Mouse (Mus musculus) liver, embryonic 14.5 days (tissue): ENCODE measurements around the gene Ear10. TPM values are rescaled to one million over a fixed set of nuclear protein-coding genes. Genes with fewer than 3 reads are reported as not detected.
"Not testable (repeated sequence)": the region's sequence is repeated elsewhere in the genome, so short reads cannot be mapped to it uniquely, and the experiment has no call there.

Experiments
- ATAC-seq: fragments of 200-750 bp; cut with Nextera tagmentation; 2 replicates; pipeline ENCODE4 v1.8.0; 2017; ENCODE audit warnings: moderate number of reproducible peaks, mild to moderate bottlenecking, moderate library complexity; ENCODE audit not compliant: insufficient read depth
- DNase-seq, 3 experiments: peaks; one replicate each; pipeline ENCODE4 v3.0.0-alpha.2; 2012 to 2013; ENCODE audit warnings: low read depth in 3 of 3, low spot score in 3 of 3
- H3K27ac ChIP-seq: fragments of 300-500 bp; sonication (generic); 2 replicates; pipeline ENCODE4 v1.5.1; 2014; ENCODE audit warnings: moderate library complexity, mild to moderate bottlenecking, control low read depth, inconsistent platforms
- H3K27me3 ChIP-seq: fragments of 300-500 bp; sonication (generic); 2 replicates; pipeline ENCODE4 v1.6.1; 2014; ENCODE audit warnings: mild to moderate bottlenecking, low read length, moderate library complexity; ENCODE audit not compliant: control insufficient read depth, insufficient read depth
- H3K36me3 ChIP-seq: fragments of 300-500 bp; sonication (generic); replicated peaks from 2 replicates; pipeline ENCODE4 v1.6.1; 2014; ENCODE audit warnings: low read depth; ENCODE audit not compliant: control insufficient read depth, insufficient read depth
- H3K4me1 ChIP-seq, 2 experiments: fragments of 200-500 bp in 1 of 2; fragments of 300-500 bp in 1 of 2; sonication (generic) in 1 of 2; replicated peaks; 2 replicates each; pipeline ENCODE4 v1.6.1; 2012 to 2014; ENCODE audit warnings: antibody characterized with exemption in 1 of 2, inconsistent platforms in 1 of 2, low read length in 1 of 2; ENCODE audit not compliant: control insufficient read depth in 2 of 2, insufficient read depth in 2 of 2
- H3K4me2 ChIP-seq: fragments of 300-500 bp; sonication (generic); 2 replicates; pipeline ENCODE4 v1.6.1; 2014; ENCODE audit warnings: low read depth, mild to moderate bottlenecking, control low read depth, moderate library complexity
- H3K4me3 ChIP-seq, 2 experiments: fragments of 200-500 bp in 1 of 2; fragments of 300-500 bp in 1 of 2; sonication (generic) in 1 of 2; 2 replicates each; pipeline ENCODE4 v1.5.1; 2012 to 2014; ENCODE audit warnings: low read depth in 2 of 2, low read length in 2 of 2, mild to moderate bottlenecking in 2 of 2, control low read depth in 1 of 2, inconsistent platforms in 1 of 2, moderate library complexity in 1 of 2; ENCODE audit not compliant: insufficient read depth in 1 of 2
- H3K9ac ChIP-seq: fragments of 300-500 bp; sonication (generic); replicated peaks from 2 replicates; pipeline ENCODE4 v1.6.1; 2014; ENCODE audit warnings: mild to moderate bottlenecking, control low read depth, moderate library complexity
- H3K9me3 ChIP-seq: fragments of 300-500 bp; sonication (generic); 2 replicates; pipeline ENCODE4 v1.6.1; 2016; ENCODE audit warnings: low read length, mixed read lengths; ENCODE audit not compliant: control insufficient read depth
- EP300 ChIP-seq: IDR thresholded peaks from 2 replicates; pipeline ENCODE4 v1.6.1; 2016; ENCODE audit warnings: antibody characterized with exemption, low read depth
- WGBS: fragments of 180-500 bp; shearing (Covaris S2); extraction: QIAGEN DNeasy Blood & Tissue Kit; methylation state at CpG from one replicate; pipeline ENCODE4 v1.1.7; 2014; ENCODE audit not compliant: insufficient replicate concordance; 5-methylcytosine and 5-hydroxymethylcytosine counted together
- polyA plus RNA-seq, 2 experiments: library from polyadenylated mRNA; depleted of rRNA in 1 of 2; stranded (reverse) in 1 of 2; unstranded in 1 of 2; fragments of >200 nt; fragmentation: Nextera tagmentation in 1 of 2; extraction: Ambion mirVana in 1 of 2; gene quantifications; 2 replicates each; pipeline versions ENCODE4 v1.2.1 to v1.2.3; 2012 to 2014

Gene Ear10
- polyA plus RNA-seq, 2 experiments: not detected

DNA sequence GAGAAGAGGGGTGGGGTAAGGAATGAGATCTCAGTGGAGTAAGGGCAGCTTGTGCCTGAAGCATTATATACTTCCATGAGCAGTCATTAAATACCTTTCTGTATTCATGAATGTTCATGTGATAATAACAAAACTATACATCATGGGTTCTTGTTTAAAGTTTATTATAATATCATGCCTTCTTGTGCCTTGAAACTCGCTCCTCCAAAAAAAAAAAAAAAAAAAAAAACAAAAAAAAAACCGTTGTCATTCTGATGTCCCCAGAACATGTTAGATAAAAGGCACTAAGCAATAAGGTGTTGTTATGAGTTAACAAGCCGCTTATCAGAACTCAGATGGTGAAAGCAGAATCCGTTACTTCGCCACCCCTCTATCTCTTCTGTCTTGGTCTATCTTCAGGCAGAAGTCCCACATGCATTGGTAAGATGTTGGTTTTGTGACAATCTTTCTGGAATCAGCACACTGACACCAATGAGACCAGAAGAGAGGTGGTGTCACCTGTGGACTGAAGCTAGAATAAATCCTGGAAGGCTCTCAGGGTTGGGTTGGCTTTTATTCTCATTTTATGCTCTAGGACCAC, 43.3 kb downstream of the Ear10 start:
- H3K4me1 ChIP-seq, H3K27ac ChIP-seq, H3K36me3 ChIP-seq, H3K27me3 ChIP-seq, H3K9ac ChIP-seq, H3K4me3 ChIP-seq, H3K9me3 ChIP-seq, H3K4me2 ChIP-seq, DNase-seq: not testable (repeated sequence)
- WGBS: 38% methylated on average over 5 of the region's 5 CpGs
- peak; percentile 81 for TF ChIP-seq EP300
- peak; percentile 75 for ATAC-seq

- not testable (repeated sequence) for H3K9ac ChIP-seq, H3K4me2 ChIP-seq, H3K9me3 ChIP-seq, DNase-seq, H3K27ac ChIP-seq, H3K36me3 ChIP-seq, H3K4me1 ChIP-seq, H3K27me3 ChIP-seq, H3K4me3 ChIP-seq
- ATAC-seq: peak; percentile 65
- WGBS: 25% methylated on average over 1 of the region's 2 CpGs
Measured at GRCm38 (mm10) chr14:43877789-43878188, 45.6 kb downstream of the Ear10 start.

DNA sequence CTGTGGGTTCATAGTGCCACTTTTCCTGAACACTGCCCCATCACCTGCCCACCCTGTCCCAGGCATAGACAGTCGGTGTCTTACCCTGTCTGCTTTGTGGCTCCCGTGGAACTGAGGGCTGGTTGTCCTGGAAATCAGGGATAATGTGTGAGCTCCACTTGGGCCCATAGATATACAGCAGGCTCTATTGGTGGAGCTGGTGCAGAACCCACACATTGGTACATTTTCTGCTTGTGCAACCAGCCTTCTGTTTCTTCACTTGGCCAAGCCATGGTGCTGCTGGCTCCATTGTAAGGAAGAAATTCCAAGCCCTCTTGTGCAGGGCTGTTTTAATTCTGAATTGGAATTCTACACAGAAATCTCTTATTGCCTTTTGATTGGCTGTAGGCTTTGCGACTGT, 47.9 kb downstream of the Ear10 start, which contains the start of gene Ear1:
Gene Ear1, minus strand, starts transcription at position 101 of the 400 bp plus-strand sequence.
- H3K4me1 ChIP-seq, H3K9ac ChIP-seq, H3K9me3 ChIP-seq, H3K4me2 ChIP-seq, H3K4me3 ChIP-seq, H3K36me3 ChIP-seq, H3K27me3 ChIP-seq, DNase-seq, ATAC-seq, H3K27ac ChIP-seq: not testable (repeated sequence)
- WGBS: 73% methylated on average over 3 of the region's 3 CpGs

- DNase-seq, H3K4me3 ChIP-seq, H3K27me3 ChIP-seq, H3K27ac ChIP-seq, H3K9ac ChIP-seq, H3K9me3 ChIP-seq, H3K4me1 ChIP-seq, H3K36me3 ChIP-seq, ATAC-seq, H3K4me2 ChIP-seq: not testable (repeated sequence)
- WGBS: 39% methylated on average over 3 of the region's 3 CpGs
- TF ChIP-seq EP300: peak; percentile 40
Measured at GRCm38 (mm10) chr14:43874862-43875261, 48.5 kb downstream of the Ear10 start.

Other genes starting within 250 kb of the Ear10 start
- not detected in 2 replicates for gene Gm8165, start 246.4 kb downstream of the Ear10 start, polyA plus RNA-seq (2012; rRNA removed)
- gene Gm8165, start 246.4 kb downstream of the Ear10 start, polyA plus RNA-seq (2014; fragmentation: Nextera tagmentation; extraction: Ambion mirVana): not detected in 2 replicates
- gene Gm7324, start 225.7 kb downstream of the Ear10 start, polyA plus RNA-seq (2012; rRNA removed): 0.25 and 0.34 TPM in 2 replicates
- gene Gm7324, start 225.7 kb downstream of the Ear10 start, polyA plus RNA-seq (2014; fragmentation: Nextera tagmentation; extraction: Ambion mirVana): 0.58 and 0.70 TPM in 2 replicates
- not detected in 2 replicates for gene Gm16506, start 196.1 kb downstream of the Ear10 start, polyA plus RNA-seq (2012; rRNA removed)
- gene Gm16506, start 196.1 kb downstream of the Ear10 start, polyA plus RNA-seq (2014; fragmentation: Nextera tagmentation; extraction: Ambion mirVana): not detected in 2 replicates
- not detected in 2 replicates for gene Gm6526, start 175.7 kb downstream of the Ear10 start, polyA plus RNA-seq (2012; rRNA removed)
- gene Gm6526, start 175.7 kb downstream of the Ear10 start, polyA plus RNA-seq (2014; fragmentation: Nextera tagmentation; extraction: Ambion mirVana): not detected in 2 replicates
- not detected in 2 replicates for gene Gm8180, start 138.8 kb downstream of the Ear10 start, polyA plus RNA-seq (2012; rRNA removed)
- gene Gm8180, start 138.8 kb downstream of the Ear10 start, polyA plus RNA-seq (2014; fragmentation: Nextera tagmentation; extraction: Ambion mirVana): not detected in 2 replicates
- gene Ear1, start 48.0 kb downstream of the Ear10 start, polyA plus RNA-seq (2012; rRNA removed): 8.8 and 18.7 TPM in 2 replicates
- gene Ear1, start 48.0 kb downstream of the Ear10 start, polyA plus RNA-seq (2014; fragmentation: Nextera tagmentation; extraction: Ambion mirVana): 2.9 and 3.2 TPM in 2 replicates
- 7.5 and 11.1 TPM in 2 replicates for gene Gm8113, start 1.8 kb upstream of the Ear10 start, polyA plus RNA-seq (2012; rRNA removed)
- 7.4 and 8.6 TPM in 2 replicates for gene Gm8113, start 1.8 kb upstream of the Ear10 start, polyA plus RNA-seq (2014; fragmentation: Nextera tagmentation; extraction: Ambion mirVana)
- not detected in 2 replicates for gene Ang5, start 33.5 kb upstream of the Ear10 start, polyA plus RNA-seq (2012; rRNA removed)
- gene Ang5, start 33.5 kb upstream of the Ear10 start, polyA plus RNA-seq (2014; fragmentation: Nextera tagmentation; extraction: Ambion mirVana): not detected in 2 replicates
- gene Ang6, start 78.7 kb upstream of the Ear10 start, polyA plus RNA-seq (2012; rRNA removed): 0.15 TPM in 1 of 2 replicates, not detected in the other
- gene Ang6, start 78.7 kb upstream of the Ear10 start, polyA plus RNA-seq (2014; fragmentation: Nextera tagmentation; extraction: Ambion mirVana): not detected in 2 replicates
- 18.7 and 25.9 TPM in 2 replicates for gene Ear2, start 179.1 kb upstream of the Ear10 start, polyA plus RNA-seq (2012; rRNA removed)
- gene Ear2, start 179.1 kb upstream of the Ear10 start, polyA plus RNA-seq (2014; fragmentation: Nextera tagmentation; extraction: Ambion mirVana): 7.5 and 8.8 TPM in 2 replicates
- gene Gm3327, start 200.3 kb upstream of the Ear10 start, polyA plus RNA-seq (2012; rRNA removed): not detected in 2 replicates
- gene Gm3327, start 200.3 kb upstream of the Ear10 start, polyA plus RNA-seq (2014; fragmentation: Nextera tagmentation; extraction: Ambion mirVana): not detected in 2 replicates